Mouse (Mus musculus): ENCODE data around the gene Tmem170b.

Tmem170b gene

GRCm38 (mm10) chr13:41605099-41606010 lies at the start of gene Tmem170b:
Gene Tmem170b (plus strand): TSS chr13:41605907.
- in situ Hi-C loops (cut with MboI, MseI): loop anchor here in 1 of 2 experiments (10.0 to 25.0 kb wide), 2 partner anchors 591 to 1907 kb away; partner anchors contain the start of gene Tmem14c

GRCm38 (mm10) chr13:41561024-41561423 lies 44.7 kb upstream of the Tmem170b start:
- in situ Hi-C loops (cut with MboI, MseI): no loop called here

GRCm38 (mm10) chr13:41568421-41568820 lies 37.3 kb upstream of the Tmem170b start:
- in situ Hi-C loops (cut with MboI, MseI): loop anchor here (5.0 kb wide), 1 partner anchor 266 kb away; no protein-coding TSS in a partner anchor

- in situ Hi-C loops (cut with MboI, MseI): loop anchor here (5.0 kb wide), 1 partner anchor 267 kb away; no protein-coding TSS in a partner anchor
Measured at GRCm38 (mm10) chr13:41568926-41569325, 36.8 kb upstream of the Tmem170b start.

- in situ Hi-C loops (cut with MboI, MseI): loop anchor here (5.0 kb wide), 3 partner anchors 63 to 287 kb away; no protein-coding TSS in a partner anchor
Measured at GRCm38 (mm10) chr13:41569776-41570175, 35.9 kb upstream of the Tmem170b start.

GRCm38 (mm10) chr13:41571368-41572350 lies 34.0 kb upstream of the Tmem170b start:
- in situ Hi-C loops (cut with MboI, MseI): loop anchor here (5.0 kb wide), 2 partner anchors 61 to 289 kb away; no protein-coding TSS in a partner anchor

GRCm38 (mm10) chr13:41572351-41572735 lies 33.4 kb upstream of the Tmem170b start:
- in situ Hi-C loops (cut with MboI, MseI): loop anchor here (5.0 kb wide), 2 partner anchors 60 to 290 kb away; no protein-coding TSS in a partner anchor

- in situ Hi-C loops (cut with MboI, MseI): loop anchor here (5.0 kb wide), 2 partner anchors 59 to 291 kb away; no protein-coding TSS in a partner anchor
Measured at GRCm38 (mm10) chr13:41573126-41573846, 32.4 kb upstream of the Tmem170b start.

GRCm38 (mm10) chr13:41581058-41581457 lies 24.6 kb upstream of the Tmem170b start:
- in situ Hi-C loops (cut with MboI, MseI): no loop called here

- in situ Hi-C loops (cut with MboI, MseI): no loop called here
Measured at GRCm38 (mm10) chr13:41583666-41584357, 21.9 kb upstream of the Tmem170b start.

GRCm38 (mm10) chr13:41584358-41584680 lies 21.4 kb upstream of the Tmem170b start:
- in situ Hi-C loops (cut with MboI, MseI): no loop called here

GRCm38 (mm10) chr13:41584896-41585295 lies 20.8 kb upstream of the Tmem170b start:
- in situ Hi-C loops (cut with MboI, MseI): no loop called here

- in situ Hi-C loops (cut with MboI, MseI): loop anchor here in 1 of 2 experiments (10.0 kb wide), 2 partner anchors 452 to 1568 kb away; no protein-coding TSS in a partner anchor
Measured at GRCm38 (mm10) chr13:41596678-41597077, 9.0 kb upstream of the Tmem170b start.

GRCm38 (mm10) chr13:41599977-41600376 lies 5.7 kb upstream of the Tmem170b start:
- in situ Hi-C loops (cut with MboI, MseI): loop anchor here (10.0 to 25.0 kb wide), 4 partner anchors 455 to 1912 kb away; partner anchors contain the start of gene Tmem14c (in 1 of the 2)

- in situ Hi-C loops (cut with MboI, MseI): loop anchor here in 1 of 2 experiments (10.0 to 25.0 kb wide), 2 partner anchors 586 to 1911 kb away; partner anchors contain the start of gene Tmem14c
Measured at GRCm38 (mm10) chr13:41601056-41601455, 4.7 kb upstream of the Tmem170b start.

GRCm38 (mm10) chr13:41603921-41604466 lies 1.7 kb upstream of the Tmem170b start:
- in situ Hi-C loops (cut with MboI, MseI): loop anchor here in 1 of 2 experiments (10.0 to 25.0 kb wide), 2 partner anchors 589 to 1908 kb away; partner anchors contain the start of gene Tmem14c

GRCm38 (mm10) chr13:41606081-41607000 lies 634 bp downstream of the Tmem170b start:
- in situ Hi-C loops (cut with MboI, MseI): loop anchor here in 1 of 2 experiments (10.0 to 25.0 kb wide), 2 partner anchors 592 to 1906 kb away; partner anchors contain the start of gene Tmem14c

GRCm38 (mm10) chr13:41607589-41607988 lies 1.9 kb downstream of the Tmem170b start:
- in situ Hi-C loops (cut with MboI, MseI): loop anchor here in 1 of 2 experiments (10.0 to 25.0 kb wide), 2 partner anchors 593 to 1905 kb away; partner anchors contain the start of gene Tmem14c

All from T-helper 17 cell (primary cell).